Mouse (Mus musculus): ENCODE data around the gene Pacsin2. TPM values are rescaled to one million over a fixed set of nuclear protein-coding genes. Genes with fewer than 3 reads are reported as not detected.

Gene Pacsin2
- total and polyA plus RNA-seq, 3 experiments: 48.4 to 85.5 (median 53.7) TPM

DNA sequence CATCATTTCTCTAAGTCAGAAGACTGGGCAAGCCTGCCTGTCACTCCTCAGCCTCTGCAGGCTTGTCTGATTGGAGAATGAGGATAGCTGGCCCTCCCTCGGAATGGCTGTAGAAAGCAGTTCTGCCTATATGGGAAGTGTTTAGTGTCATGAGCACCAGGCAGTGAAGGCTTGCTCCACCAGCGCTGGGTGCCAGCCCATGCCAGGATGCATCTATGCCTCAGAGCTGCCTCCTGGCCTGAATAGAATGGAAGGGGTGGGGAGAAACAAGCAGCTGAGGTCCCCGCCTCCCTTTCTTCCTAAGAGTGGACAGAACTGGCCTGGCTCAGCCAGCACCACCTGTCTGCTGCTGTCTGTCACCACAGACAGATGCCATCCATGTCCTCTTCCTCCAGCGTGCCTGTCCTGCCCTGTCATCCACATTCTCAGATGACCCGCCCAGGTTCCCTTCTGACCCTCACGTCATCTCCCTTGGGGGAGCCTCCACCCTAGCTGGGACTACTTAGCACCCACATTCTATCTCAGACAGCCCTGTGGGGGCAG lies 4.9 kb upstream of the Pacsin2 start:
- Histone ChIP-seq H3K4me1 (ENCODE audit: control insufficient read depth in 1 of 2, insufficient read depth in 2 of 2) (peaks cover 5 to 24% of the 10 kb centered on the region in 2 experiments), H3K4me3 (replicated peaks in 1 of 3; ENCODE audit: low read depth in 2 of 3, low read length in 2 of 3, poor library complexity in 1 of 3) (no peak overlapping the region), H3K9me3 (replicated peaks; ENCODE audit: low read length) (no peaks in the 10 kb centered on the region), H3K4me2 (ENCODE audit: insufficient read depth, low read depth, poor library complexity, severe bottlenecking) (no peak overlapping the region), H3K9ac (ENCODE audit: insufficient read depth, low read depth) (no peak overlapping the region), H3K27ac (ENCODE audit: insufficient read depth, low read depth) (no peak overlapping the region), H3K79me2 (replicated peaks; ENCODE audit: control insufficient read depth, extremely low read depth, insufficient read depth, poor library complexity, severe bottlenecking) (no peaks in the 10 kb centered on the region), H3K36me3 (replicated peaks in 1 of 2; ENCODE audit: control insufficient read depth in 1 of 2, insufficient read depth in 1 of 2, low read length in 1 of 2) (no peaks in the 10 kb centered on the region), H3K27me3 (replicated peaks) (no peaks in the 10 kb centered on the region)
- no peak for DNase-seq (ENCODE audit: extremely low read depth)
- in situ Hi-C loops (cut with MboI; ENCODE audit: low pct_ligation_motif_present, low pct_unique_long_range_greater_than_20kb, low sequenced_read_pairs): no loop called here
- dilution Hi-C loops (cut with MboI; ENCODE audit: extremely low pct_ligation_motif_present, extremely low pct_unique_long_range_greater_than_20kb, low sequenced_read_pairs): no loop called here
- TF ChIP-seq RAD21 (IDR thresholded peaks at IDR 0.05; ENCODE audit: low read depth, low read length): no peak
- TF ChIP-seq SIN3A (IDR thresholded peaks at IDR 0.05; ENCODE audit: low read length): no peak
- no peak for TF ChIP-seq NELFE (IDR thresholded peaks at IDR 0.05; ENCODE audit: low read depth, low read length)
- no peak for TF ChIP-seq EP300 (IDR thresholded peaks at IDR 0.05; ENCODE audit: low read length)
- TF ChIP-seq JUND (conservative IDR thresholded peaks at IDR 0.05; ENCODE audit: low read depth, low read length): no peak
- TF ChIP-seq GABPA (IDR thresholded peaks at IDR 0.05; ENCODE audit: insufficient replicate concordance, low read depth, low read length): no peak
- TF ChIP-seq MAFK (IDR thresholded peaks at IDR 0.05; ENCODE audit: insufficient replicate concordance, low read length): no peak
- TF ChIP-seq CHD2 (IDR thresholded peaks at IDR 0.05; ENCODE audit: low read length): no peak
- TF ChIP-seq CHD1 (IDR thresholded peaks at IDR 0.05; ENCODE audit: low read depth, low read length): no peak

DNA sequence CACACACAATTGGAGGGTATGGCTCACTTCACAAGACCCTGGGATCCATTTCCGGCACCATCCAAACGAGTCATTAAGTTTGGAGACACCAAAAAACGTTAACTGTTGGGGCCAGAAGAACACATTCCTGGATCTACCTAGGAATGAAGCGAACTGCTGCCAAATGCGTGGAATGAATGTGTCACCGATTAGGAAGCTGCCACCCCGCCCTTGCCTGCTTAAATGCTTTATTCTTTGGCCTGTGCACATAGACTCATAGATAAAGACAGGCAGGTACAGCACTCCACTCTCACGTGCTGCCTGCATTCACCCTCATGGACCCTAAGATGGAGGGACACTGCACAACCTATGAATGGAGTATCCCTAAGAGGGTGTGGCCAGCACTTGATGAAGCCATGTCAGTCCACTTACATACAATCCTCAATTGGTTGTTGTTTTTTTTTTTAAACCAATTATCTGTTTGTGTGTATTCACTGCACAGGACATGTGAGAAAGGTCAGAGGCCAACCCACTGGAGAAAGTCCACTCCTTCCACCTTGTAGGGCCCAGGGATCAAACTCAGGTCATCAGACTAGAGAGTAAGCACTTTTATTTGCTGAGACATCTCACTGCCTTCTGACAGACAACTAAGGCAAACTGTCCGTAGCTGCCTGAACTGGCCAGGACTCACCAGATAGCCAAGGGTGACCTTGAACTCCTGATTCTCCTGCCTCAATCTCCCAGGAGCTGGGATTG lies 3.0 kb upstream of the Pacsin2 start:
- no peak overlapping the region for H3K27ac ChIP-seq (ENCODE audit: insufficient read depth, low read depth)
- dilution Hi-C loops (cut with MboI; ENCODE audit: extremely low pct_ligation_motif_present, extremely low pct_unique_long_range_greater_than_20kb, low sequenced_read_pairs) (no loop called here), in situ Hi-C loops (cut with MboI; ENCODE audit: low pct_ligation_motif_present, low pct_unique_long_range_greater_than_20kb, low sequenced_read_pairs) (no loop called here)
- no peak overlapping the region for H3K9ac ChIP-seq (ENCODE audit: insufficient read depth, low read depth)
- no peaks in the 10 kb centered on the region for H3K27me3 ChIP-seq (replicated peaks)
- no peak for TF ChIP-seq MYC (IDR thresholded peaks at IDR 0.05; ENCODE audit: low read depth, low read length)
- no peak for TF ChIP-seq CTCF (conservative IDR thresholded peaks at IDR 0.05 in 1 of 2, IDR thresholded peaks at IDR 0.05 in 1 of 2; ENCODE audit: low read depth in 2 of 2, low read length in 2 of 2)
- TF ChIP-seq ZC3H11A (IDR thresholded peaks at IDR 0.05; ENCODE audit: low read depth, low read length): no peak
- TF ChIP-seq BHLHE40 (IDR thresholded peaks at IDR 0.05; ENCODE audit: low read depth, low read length): no peak
- TF ChIP-seq MEF2A (IDR thresholded peaks at IDR 0.05; ENCODE audit: borderline replicate concordance, low read depth, low read length): no peak
- no peak for TF ChIP-seq MAFK (IDR thresholded peaks at IDR 0.05; ENCODE audit: insufficient replicate concordance, low read length)
- TF ChIP-seq POLR2AphosphoS2 (IDR thresholded peaks at IDR 0.05; ENCODE audit: low read depth, low read length): no peak
- no peak for TF ChIP-seq CHD1 (IDR thresholded peaks at IDR 0.05; ENCODE audit: low read depth, low read length)
- no peak for TF ChIP-seq TBP (conservative IDR thresholded peaks at IDR 0.05; ENCODE audit: low read depth, low read length)
- TF ChIP-seq CHD2 (IDR thresholded peaks at IDR 0.05; ENCODE audit: low read length): no peak
- TF ChIP-seq IRF4 (IDR thresholded peaks at IDR 0.05; ENCODE audit: low read depth, low read length): no peak
- no peak for TF ChIP-seq SMC3 (IDR thresholded peaks at IDR 0.05; ENCODE audit: low read depth, low read length)
- no peak for TF ChIP-seq MAX (IDR thresholded peaks at IDR 0.05; ENCODE audit: low read length)
- no peak for TF ChIP-seq ZNF384 (IDR thresholded peaks at IDR 0.05; ENCODE audit: low read depth, low read length)
- TF ChIP-seq RCOR1 (conservative IDR thresholded peaks at IDR 0.05; ENCODE audit: low read depth, low read length): no peak
- TF ChIP-seq ZKSCAN1 (IDR thresholded peaks at IDR 0.05; ENCODE audit: borderline replicate concordance, low read depth, low read length): no peak
- no peak for TF ChIP-seq RAD21 (IDR thresholded peaks at IDR 0.05; ENCODE audit: low read depth, low read length)
- TF ChIP-seq USF1 (IDR thresholded peaks at IDR 0.05; ENCODE audit: low read depth, low read length): no peak
- H3K4me1 ChIP-seq (ENCODE audit: control insufficient read depth in 1 of 2, insufficient read depth in 2 of 2): peaks cover 5 to 23% of the 10 kb centered on the region in 2 experiments
- H3K9me3 ChIP-seq (replicated peaks; ENCODE audit: low read length): no peaks in the 10 kb centered on the region
- peaks cover 11% of the 10 kb centered on the region for H3K79me2 ChIP-seq (replicated peaks; ENCODE audit: control insufficient read depth, extremely low read depth, insufficient read depth, poor library complexity, severe bottlenecking)
- H3K36me3 ChIP-seq (replicated peaks in 1 of 2; ENCODE audit: control insufficient read depth in 1 of 2, insufficient read depth in 1 of 2, low read length in 1 of 2): no peaks in the 10 kb centered on the region
- no peak overlapping the region for H3K4me2 ChIP-seq (ENCODE audit: insufficient read depth, low read depth, poor library complexity, severe bottlenecking)
- DNase-seq (ENCODE audit: extremely low read depth): no peak
- H3K4me3 ChIP-seq (replicated peaks in 1 of 3; ENCODE audit: low read depth in 2 of 3, low read length in 2 of 3, poor library complexity in 1 of 3): no peak overlapping the region

Measured in CH12.LX (cell line).